Mouse (Mus musculus): ENCODE measurements at regions not wholly inside any gene's neighbourhood (a gene's known extent, or its start where the extent isn't known, plus 50 kb on each side); places are given as distances from the start of the nearest gene placed in this dataset.

- TF ChIP-seq CTCF (IDR thresholded peaks at IDR 0.05; ENCODE audit: borderline replicate concordance, control insufficient read depth, extremely low read depth, insufficient read depth, low read length, poor library complexity), result no peak
- TF ChIP-seq POLR2A (IDR thresholded peaks at IDR 0.05; ENCODE audit: control insufficient read depth, extremely low read depth, insufficient read depth, low read length, poor library complexity), result no peak
Measured at GRCm38 (mm10) chr16:92915651-92916050, 89.7 kb upstream of the Runx1 start.
